Mouse (Mus musculus) forebrain, embryonic 13.5 days (tissue): ENCODE results near the gene Wwc2. TPM values are rescaled to one million over a fixed set of nuclear protein-coding genes. Genes with fewer than 3 reads are reported as not detected.

ENCODE experiments used
- ATAC-seq: fragments of 200-750 bp; cut with Nextera tagmentation; 2 replicates; pipeline ENCODE4 v1.8.0; 2017
- H3K27ac ChIP-seq: fragments of 300-500 bp; sonication (generic); 2 replicates; pipeline ENCODE4 v1.5.1; 2015; ENCODE audit warnings: inconsistent platforms, mild to moderate bottlenecking, moderate library complexity
- H3K27me3 ChIP-seq: fragments of 300-500 bp; sonication (generic); 2 replicates; pipeline ENCODE4 v1.6.1; 2015; ENCODE audit warnings: mild to moderate bottlenecking, inconsistent platforms
- H3K36me3 ChIP-seq: fragments of 300-500 bp; sonication (generic); 2 replicates; pipeline ENCODE4 v1.6.1; 2015; ENCODE audit warnings: mild to moderate bottlenecking, inconsistent platforms; ENCODE audit not compliant: poor library complexity, severe bottlenecking
- H3K4me1 ChIP-seq: fragments of 300-500 bp; sonication (generic); 2 replicates; pipeline ENCODE4 v1.6.1; 2015; ENCODE audit warnings: inconsistent platforms
- H3K4me2 ChIP-seq: fragments of 300-500 bp; sonication (generic); 2 replicates; pipeline ENCODE4 v1.6.1; 2015; ENCODE audit warnings: inconsistent platforms, mild to moderate bottlenecking, moderate library complexity
- H3K4me3 ChIP-seq: fragments of 300-500 bp; sonication (generic); 2 replicates; pipeline ENCODE4 v1.5.1; 2015; ENCODE audit warnings: mild to moderate bottlenecking, inconsistent platforms
- H3K9ac ChIP-seq: fragments of 300-500 bp; sonication (generic); 2 replicates; pipeline ENCODE4 v1.6.1; 2015; ENCODE audit warnings: mild to moderate bottlenecking, inconsistent platforms
- H3K9me3 ChIP-seq: fragments of 300-500 bp; sonication (generic); replicated peaks from 2 replicates; pipeline ENCODE4 v1.6.1; 2016; ENCODE audit warnings: inconsistent platforms
- WGBS: fragments of 180-500 bp; shearing (Covaris S2); methylation state at CpG from one replicate; pipeline ENCODE4 v1.1.7; 2015; 5-methylcytosine and 5-hydroxymethylcytosine counted together
- polyA plus RNA-seq: library from polyadenylated mRNA; unstranded; fragments of >200 nt; fragmentation: Nextera tagmentation; extraction: Ambion mirVana; gene quantifications from 2 replicates; pipeline ENCODE4 v1.2.1, GENCODE M21; 2015

The Wwc2 gene
- polyA plus RNA-seq, 1 experiment from 2014 or later, result 3.5 TPM

DNA sequence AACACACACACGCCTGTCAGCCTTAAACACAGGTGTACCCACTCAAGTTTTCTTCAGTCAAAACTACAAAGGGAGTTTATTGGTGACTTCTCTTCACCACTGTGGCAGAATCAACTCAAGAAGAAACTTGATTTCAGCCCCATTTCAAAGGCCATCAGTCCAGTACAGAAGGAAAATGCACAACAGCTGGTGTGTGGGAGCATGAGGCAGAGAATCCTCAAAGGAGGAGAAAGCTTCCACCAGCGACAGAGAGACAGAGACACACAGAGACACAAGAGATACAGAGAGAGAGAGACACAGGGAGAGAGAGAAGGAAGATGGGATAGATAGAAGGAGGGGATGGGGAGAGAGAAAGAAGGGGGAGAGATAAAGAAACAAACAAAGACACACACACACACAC is 188.4 kb downstream of the Wwc2 start:
- 77% methylated on average over 2 of the region's 2 CpGs for WGBS
- H3K4me1 ChIP-seq, result no peaks in the 10 kb centered on the region
- no peak overlapping the region for H3K4me2 ChIP-seq
- H3K27me3 ChIP-seq, result no peaks in the 10 kb centered on the region
- ATAC-seq, result no peak
- H3K27ac ChIP-seq, result no peak overlapping the region
- H3K9ac ChIP-seq, result no peak overlapping the region
- H3K9me3 ChIP-seq, result no peaks in the 10 kb centered on the region
- H3K4me3 ChIP-seq, result no peak overlapping the region
- H3K36me3 ChIP-seq, result no peaks in the 10 kb centered on the region

DNA sequence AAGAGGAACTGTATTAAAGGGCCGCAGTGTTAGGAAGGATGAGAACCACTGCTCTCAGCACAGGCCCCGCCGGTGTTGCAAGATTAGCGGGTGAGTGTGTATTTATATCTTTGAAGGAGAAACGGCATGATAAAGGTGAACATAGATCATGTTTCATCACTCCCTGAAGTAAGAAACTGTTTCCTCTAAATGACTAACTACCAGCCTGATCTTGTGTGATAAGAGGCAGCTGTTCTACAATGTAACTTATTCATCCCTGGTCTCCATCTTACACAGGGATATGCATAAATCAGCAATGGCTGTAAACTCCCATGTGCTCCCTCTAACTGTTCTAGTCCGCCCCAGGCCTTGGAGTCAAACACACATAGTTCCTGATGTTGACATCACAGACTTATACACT is 191.3 kb downstream of the Wwc2 start:
- no peak for ATAC-seq
- peaks cover under 1% of the 10 kb centered on the region; the same call in 1 of the 2 replicates for H3K9me3 ChIP-seq
- no peak overlapping the region for H3K4me3 ChIP-seq
- whole genome bisulfite sequencing, result 97% methylated on average over 6 of the region's 6 CpGs
- H3K4me2 ChIP-seq, result no peak overlapping the region
- H3K9ac ChIP-seq, result no peak overlapping the region
- no peaks in the 10 kb centered on the region for H3K4me1 ChIP-seq
- no peak overlapping the region for H3K27ac ChIP-seq
- H3K27me3 ChIP-seq, result no peaks in the 10 kb centered on the region
- H3K36me3 ChIP-seq, result no peaks in the 10 kb centered on the region

DNA sequence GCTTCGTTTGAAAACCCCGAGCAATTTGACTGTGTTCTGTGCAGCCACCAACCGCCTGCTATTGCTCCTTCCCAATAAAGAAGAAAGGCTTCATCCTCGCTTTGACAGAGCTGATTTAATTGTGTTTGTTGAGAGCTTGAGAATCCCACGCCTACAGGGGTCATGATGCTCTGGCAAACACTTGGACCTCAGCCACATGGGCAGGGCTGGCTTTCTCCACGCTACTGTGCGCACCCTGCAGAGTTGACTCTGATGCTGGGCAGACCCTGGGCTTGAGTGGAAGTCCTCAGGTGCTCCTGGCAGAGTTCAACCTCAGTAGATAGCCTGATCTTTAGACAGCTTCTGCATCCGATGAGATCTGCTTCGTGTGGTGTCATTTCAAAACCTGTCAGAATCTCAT is 198.7 kb downstream of the Wwc2 start:
- H3K9me3 ChIP-seq, result peaks cover 9% of the 10 kb centered on the region
- no peak overlapping the region for H3K4me3 ChIP-seq
- no peaks in the 10 kb centered on the region for H3K27me3 ChIP-seq
- H3K27ac ChIP-seq, result no peak overlapping the region
- ATAC-seq, result no peak
- no peak overlapping the region for H3K9ac ChIP-seq
- H3K4me2 ChIP-seq, result no peak overlapping the region
- 62% methylated on average over 9 of the region's 9 CpGs for WGBS
- no peaks in the 10 kb centered on the region for H3K36me3 ChIP-seq
- H3K4me1 ChIP-seq, result peaks cover 8% of the 10 kb centered on the region; the same call in 1 of the 2 replicates

DNA sequence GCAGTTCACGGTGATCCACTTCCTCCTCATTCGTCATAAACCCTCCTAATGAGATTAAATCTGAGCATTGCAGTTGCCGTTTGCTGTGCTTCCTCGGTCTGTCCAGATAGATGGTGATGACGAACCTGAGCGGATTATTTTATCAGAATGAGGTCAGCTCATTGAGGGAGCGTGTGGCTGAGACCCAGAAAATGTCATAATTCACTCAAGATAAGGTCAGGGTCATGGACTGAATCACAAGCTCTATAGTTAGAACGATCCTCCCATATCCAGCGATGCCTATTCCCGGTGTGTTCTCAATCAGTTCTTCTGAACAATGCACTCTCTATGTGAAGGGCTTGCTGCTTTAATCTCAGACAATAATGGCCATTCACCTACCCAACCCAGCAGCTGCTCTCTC is 203.0 kb downstream of the Wwc2 start:
- Histone ChIP-seq H3K4me2 (peak overlapping the region; percentile 27), H3K36me3 (no peaks in the 10 kb centered on the region), H3K9ac (no peak overlapping the region), H3K4me3 (no peak overlapping the region), H3K9me3 (0 out of 2 replicates have a peak, but pooled peaks cover 3% of the 10 kb centered on the region), H3K27ac (no peak overlapping the region), H3K4me1 (peaks cover 8% of the 10 kb centered on the region; the same call in 1 of the 2 replicates), H3K27me3 (no peaks in the 10 kb centered on the region)
- ATAC-seq, result peak; percentile 69; the same call in 1 of the 2 replicates
- WGBS, result 26% methylated on average over 10 of the region's 10 CpGs

DNA sequence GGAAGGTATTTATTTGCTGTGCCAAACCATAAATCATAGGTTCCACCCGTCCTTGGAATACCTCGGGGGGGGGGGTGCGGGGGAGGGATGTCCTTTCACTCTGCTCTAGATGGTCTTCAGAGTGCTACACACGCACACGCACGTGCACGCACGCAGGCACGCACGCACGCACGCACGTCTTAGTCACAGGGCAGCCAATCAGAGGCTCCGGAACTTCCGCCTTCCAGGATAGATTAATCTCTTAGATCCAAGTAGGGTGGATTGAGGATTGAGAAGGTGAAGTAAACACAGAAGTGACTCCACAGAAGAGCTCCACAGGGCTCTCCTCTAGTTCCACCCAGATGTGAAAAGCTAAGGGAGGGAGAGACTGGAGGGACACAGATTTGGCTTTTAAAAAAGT is 204.4 kb downstream of the Wwc2 start:
- no peak overlapping the region for H3K4me2 ChIP-seq
- no peak overlapping the region for H3K27ac ChIP-seq
- no peaks in the 10 kb centered on the region for H3K27me3 ChIP-seq
- ATAC-seq, result no peak
- H3K4me3 ChIP-seq, result no peak overlapping the region
- 0 out of 2 replicates have a peak, but pooled peaks cover 3% of the 10 kb centered on the region for H3K9me3 ChIP-seq
- H3K4me1 ChIP-seq, result peaks cover 8% of the 10 kb centered on the region; the same call in 1 of the 2 replicates
- 97% methylated on average over 15 of the region's 15 CpGs for WGBS
- H3K36me3 ChIP-seq, result no peaks in the 10 kb centered on the region
- H3K9ac ChIP-seq, result no peak overlapping the region

DNA sequence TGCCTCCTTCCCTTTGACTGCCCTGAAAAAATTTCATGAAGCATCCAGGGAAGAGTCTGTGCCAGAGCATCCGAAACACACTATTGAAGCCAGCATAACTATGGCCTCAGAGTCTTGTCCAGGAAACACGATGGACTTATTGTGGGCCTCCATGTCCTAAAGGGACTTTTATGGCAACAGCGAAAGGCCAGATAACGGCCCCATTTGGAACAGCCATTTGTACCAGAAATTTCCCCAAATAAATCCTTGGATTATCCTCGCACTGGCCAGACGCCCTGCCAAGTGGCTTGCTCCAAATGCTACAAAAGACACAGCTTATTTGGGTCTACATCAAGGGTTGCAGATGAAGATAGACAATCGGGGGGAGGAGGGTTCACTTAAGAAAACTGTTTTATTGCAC is 206.3 kb downstream of the Wwc2 start:
- Histone ChIP-seq H3K4me3 (no peak overlapping the region), H3K9me3 (0 out of 2 replicates have a peak, but pooled peaks cover 3% of the 10 kb centered on the region), H3K9ac (no peak overlapping the region), H3K27me3 (no peaks in the 10 kb centered on the region), H3K4me1 (peaks cover 8% of the 10 kb centered on the region; the same call in 1 of the 2 replicates), H3K36me3 (no peaks in the 10 kb centered on the region), H3K27ac (no peak overlapping the region), H3K4me2 (no peak overlapping the region)
- ATAC-seq, result no peak
- 84% methylated on average over 7 of the region's 7 CpGs for WGBS

DNA sequence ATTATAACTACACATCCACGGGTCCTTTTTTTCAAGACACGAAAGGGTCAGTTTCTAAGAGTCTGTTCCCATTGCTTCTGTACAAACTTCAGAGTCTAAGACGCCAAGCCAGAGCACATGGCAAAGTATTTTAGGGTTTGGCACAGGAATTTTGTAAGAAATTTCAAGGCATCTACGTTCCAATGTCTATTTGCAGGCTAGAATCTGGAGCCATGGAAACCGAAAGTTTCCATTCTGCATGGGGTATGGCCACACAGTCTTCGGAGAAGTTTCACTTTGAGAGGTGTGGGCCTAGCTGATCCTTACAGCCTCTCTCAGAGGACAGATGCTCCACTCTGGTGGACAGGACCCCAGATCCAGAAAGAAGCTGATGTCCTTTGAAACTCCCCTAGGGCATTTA is 206.8 kb downstream of the Wwc2 start:
- Histone ChIP-seq H3K4me1 (peaks cover 8% of the 10 kb centered on the region; the same call in 1 of the 2 replicates), H3K4me2 (no peak overlapping the region), H3K36me3 (no peaks in the 10 kb centered on the region), H3K4me3 (no peak overlapping the region), H3K9me3 (0 out of 2 replicates have a peak, but pooled peaks cover 3% of the 10 kb centered on the region), H3K9ac (no peak overlapping the region), H3K27ac (no peak overlapping the region), H3K27me3 (no peaks in the 10 kb centered on the region)
- no peak for ATAC-seq
- 95% methylated on average over 6 of the region's 6 CpGs for WGBS

DNA sequence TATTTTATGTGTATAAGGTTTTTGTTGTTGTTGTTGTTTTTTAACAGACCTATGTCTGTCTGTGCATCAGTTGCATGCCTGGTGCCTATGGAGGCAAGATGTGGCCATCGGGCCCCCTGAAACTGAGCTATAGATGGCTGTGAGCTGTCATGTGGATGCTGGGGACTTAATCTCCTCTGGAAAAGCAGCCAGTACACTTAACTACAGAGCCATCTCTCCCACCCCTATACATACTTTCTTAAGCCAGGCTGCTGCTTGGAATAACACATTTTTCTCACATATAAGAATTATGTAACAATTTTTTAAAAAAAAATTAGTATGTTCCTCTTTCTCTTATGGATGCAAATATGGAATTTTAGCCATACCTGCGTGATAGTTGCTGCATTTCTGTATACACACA is 207.2 kb downstream of the Wwc2 start:
- 100% methylated on average over 2 of the region's 2 CpGs for WGBS
- no peak for ATAC-seq
- Histone ChIP-seq H3K27ac (no peak overlapping the region), H3K9me3 (0 out of 2 replicates have a peak, but pooled peaks cover 3% of the 10 kb centered on the region), H3K4me2 (no peak overlapping the region), H3K36me3 (no peaks in the 10 kb centered on the region), H3K27me3 (no peaks in the 10 kb centered on the region), H3K4me1 (peaks cover 8% of the 10 kb centered on the region; the same call in 1 of the 2 replicates), H3K9ac (no peak overlapping the region), H3K4me3 (no peak overlapping the region)

DNA sequence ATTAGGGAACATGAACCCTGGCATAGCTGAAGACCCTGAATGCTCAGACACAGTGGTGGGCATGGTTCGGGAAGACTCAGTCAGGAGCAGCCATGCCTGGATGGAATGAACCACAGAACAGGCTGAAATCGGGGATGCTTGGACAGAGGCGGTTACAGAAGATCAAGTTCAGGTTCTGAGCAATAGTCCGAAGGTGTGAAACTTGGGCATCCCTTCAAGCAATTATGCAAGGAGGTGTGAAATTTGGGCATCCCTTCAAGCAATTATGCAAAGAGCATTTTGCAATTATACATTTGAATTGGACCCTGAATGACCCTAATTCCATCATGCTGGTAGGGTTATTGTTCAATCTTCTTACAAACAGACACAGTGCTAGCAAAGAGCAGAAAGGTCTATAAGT is 208.8 kb downstream of the Wwc2 start:
- H3K27ac ChIP-seq, result no peak overlapping the region
- 0 out of 2 replicates have a peak, but pooled peaks cover 3% of the 10 kb centered on the region for H3K9me3 ChIP-seq
- 88% methylated on average over 4 of the region's 4 CpGs for WGBS
- no peaks in the 10 kb centered on the region for H3K27me3 ChIP-seq
- H3K9ac ChIP-seq, result no peak overlapping the region
- no peak overlapping the region for H3K4me3 ChIP-seq
- H3K4me2 ChIP-seq, result no peak overlapping the region
- H3K36me3 ChIP-seq, result no peaks in the 10 kb centered on the region
- no peaks in the 10 kb centered on the region for H3K4me1 ChIP-seq
- ATAC-seq, result no peak

DNA sequence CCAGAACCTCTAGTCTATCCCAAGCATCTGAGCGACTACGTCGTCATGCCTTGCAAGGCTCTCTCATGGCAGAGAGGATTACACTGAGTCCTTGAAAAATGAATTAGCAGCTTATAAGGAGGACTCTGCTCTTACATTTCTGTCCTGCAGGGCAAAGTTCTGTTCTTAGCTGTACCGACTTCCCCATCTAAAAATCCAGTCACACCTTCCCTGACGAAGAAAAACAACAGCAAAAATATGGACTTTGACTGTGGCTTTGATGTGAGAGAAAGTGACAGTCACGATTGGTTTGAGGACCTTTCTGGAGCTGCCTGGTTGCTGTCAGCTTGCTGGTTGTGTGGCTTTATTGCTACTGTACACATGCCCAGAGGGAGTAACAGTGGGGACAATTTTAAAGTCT is 211.1 kb downstream of the Wwc2 start:
- H3K4me2 ChIP-seq, result no peak overlapping the region
- H3K9ac ChIP-seq, result no peak overlapping the region
- H3K27ac ChIP-seq, result no peak overlapping the region
- no peaks in the 10 kb centered on the region for H3K27me3 ChIP-seq
- 84% methylated on average over 6 of the region's 6 CpGs for WGBS
- no peaks in the 10 kb centered on the region for H3K9me3 ChIP-seq
- no peak overlapping the region for H3K4me3 ChIP-seq
- no peak for ATAC-seq
- no peaks in the 10 kb centered on the region for H3K4me1 ChIP-seq
- H3K36me3 ChIP-seq, result no peaks in the 10 kb centered on the region

DNA sequence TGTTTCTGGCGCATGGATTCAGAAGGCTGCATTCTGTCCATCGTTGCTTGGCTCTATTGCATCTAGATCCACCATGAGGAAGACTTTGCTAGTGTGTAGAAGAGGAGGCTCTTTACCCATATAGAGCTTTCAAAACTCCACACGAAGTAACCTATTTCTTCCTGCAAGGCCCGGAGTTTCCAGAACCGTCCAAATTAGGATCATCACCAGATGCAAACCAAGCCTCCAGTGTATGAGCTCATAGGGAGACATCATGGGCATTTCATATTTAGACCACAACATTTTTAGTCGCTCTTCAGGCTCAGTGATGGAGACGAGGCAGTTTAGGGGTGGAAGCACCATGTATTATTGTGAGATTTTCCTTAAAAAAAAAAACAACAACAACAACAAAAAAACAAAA is 213.3 kb downstream of the Wwc2 start:
- no peaks in the 10 kb centered on the region for H3K27me3 ChIP-seq

More for the DNA sequence above, 213.3 kb downstream of the Wwc2 start:
- Histone ChIP-seq H3K9me3 (no peaks in the 10 kb centered on the region), H3K4me3 (no peak overlapping the region), H3K4me2 (no peak overlapping the region), H3K9ac (no peak overlapping the region), H3K4me1 (no peaks in the 10 kb centered on the region), H3K27ac (no peak overlapping the region), H3K36me3 (no peaks in the 10 kb centered on the region)
- 94% methylated on average over 7 of the region's 7 CpGs for WGBS
- no peak for ATAC-seq
